Mouse (Mus musculus) spleen, adult 2 months (tissue): ENCODE measurements at regions not wholly inside any gene's neighbourhood (a gene's known extent, or its start where the extent isn't known, plus 50 kb on each side); places are given as distances from the start of the nearest gene placed in this dataset.

Experiments
- DNase-seq, 2 experiments: peaks; one replicate each; pipeline versions ENCODE4 v3.0.0 to v3.0.0-alpha.2; 2012 to 2021; ENCODE audit warnings: low spot score in 2 of 2, low read depth in 1 of 2
- H3K27ac ChIP-seq: fragments of 200-500 bp; 2 replicates; pipeline ENCODE4 v1.5.1; 2012; ENCODE audit warnings: low read length, inconsistent platforms; ENCODE audit not compliant: insufficient read depth
- H3K27me3 ChIP-seq: fragments of 200-500 bp; 2 replicates; pipeline ENCODE4 v1.6.1; 2012; ENCODE audit warnings: mild to moderate bottlenecking, moderate library complexity, low read length, inconsistent platforms; ENCODE audit not compliant: control insufficient read depth, insufficient read depth
- H3K36me3 ChIP-seq: fragments of 200-500 bp; 2 replicates; pipeline ENCODE4 v1.6.1; 2012; ENCODE audit warnings: mild to moderate bottlenecking, low read length, inconsistent platforms; ENCODE audit not compliant: control insufficient read depth, insufficient read depth
- H3K4me1 ChIP-seq: fragments of 200-500 bp; 2 replicates; pipeline ENCODE4 v1.6.1; 2011; ENCODE audit warnings: inconsistent platforms; ENCODE audit not compliant: control insufficient read depth, insufficient read depth, insufficient read length
- H3K4me3 ChIP-seq: fragments of 200-500 bp; 2 replicates; pipeline ENCODE4 v1.5.1; 2011; ENCODE audit warnings: mild to moderate bottlenecking, inconsistent platforms; ENCODE audit not compliant: insufficient read depth, insufficient read length; ENCODE audit errors: extremely low read depth
- CTCF ChIP-seq: fragments of 200-500 bp; IDR thresholded peaks from 2 replicates; pipeline ENCODE4 v1.5.1; 2011; ENCODE audit warnings: mild to moderate bottlenecking, inconsistent platforms; ENCODE audit not compliant: insufficient read depth, insufficient read length, insufficient replicate concordance; ENCODE audit errors: extremely low read depth
- POLR2A ChIP-seq: fragments of 200-500 bp; IDR thresholded peaks from 2 replicates; pipeline ENCODE4 v1.6.1; 2011; ENCODE audit warnings: low read depth, low read length, inconsistent platforms
- WGBS: fragments of 180-500 bp; shearing (Covaris S2); methylation state at CpG from one replicate; pipeline ENCODE4 v1.1.7; 2018; 5-methylcytosine and 5-hydroxymethylcytosine counted together

DNA sequence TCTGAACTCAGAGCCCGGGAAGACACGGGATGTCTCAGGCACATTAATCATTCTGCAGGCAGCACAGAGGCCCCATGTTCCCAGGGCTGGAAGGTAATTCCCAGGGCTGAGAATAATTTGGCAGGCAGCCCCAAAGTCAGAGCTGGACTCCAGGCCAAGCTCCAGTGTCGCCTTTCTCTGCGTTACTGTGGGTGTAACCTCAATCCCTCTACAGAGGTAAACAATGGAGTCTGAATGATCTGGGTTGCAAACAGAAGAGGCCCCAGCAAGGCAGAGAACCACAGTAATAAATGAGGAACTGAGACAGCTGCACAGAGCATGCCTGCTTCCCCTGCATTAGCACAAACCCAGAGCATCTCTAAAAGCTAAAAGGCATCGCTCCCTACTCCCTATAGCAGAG lies 184.8 kb downstream of the H2al1j start:
- WGBS: 43% methylated on average over 5 of the region's 5 CpGs
- no peak for DNase-seq

DNA sequence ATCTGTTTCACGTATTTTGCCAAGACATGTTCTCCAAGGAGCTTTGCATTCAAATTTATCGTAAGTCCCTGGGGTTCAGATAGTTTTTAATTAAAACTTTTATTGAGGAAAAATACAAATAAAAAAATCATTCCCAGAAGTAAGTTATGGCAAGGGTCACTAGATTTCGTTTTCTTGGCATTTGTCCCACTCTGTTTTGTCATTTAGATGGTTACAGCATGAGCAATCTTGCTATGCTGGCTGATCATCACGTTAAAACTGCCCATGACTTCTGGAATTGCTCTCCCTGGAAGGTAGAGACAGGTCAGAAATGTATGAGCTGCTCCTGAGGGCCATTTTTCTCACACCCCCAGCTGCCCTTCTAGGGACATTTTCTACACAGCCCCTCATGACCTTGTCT lies 185.3 kb downstream of the H2al1j start:
- Histone ChIP-seq H3K27me3 (no peaks in the 10 kb centered on the region), H3K36me3 (no peaks in the 10 kb centered on the region), H3K4me3 (no peak overlapping the region), H3K4me1 (no peaks in the 10 kb centered on the region), H3K27ac (no peak overlapping the region)
- DNase-seq: no peak
- no peak for TF ChIP-seq POLR2A
- TF ChIP-seq CTCF: no peak
- 60% methylated on average over 4 of the region's 4 CpGs for WGBS

More for the DNA sequence above, 184.8 kb downstream of the H2al1j start:
- TF ChIP-seq POLR2A (no peak), CTCF (no peak)
- Histone ChIP-seq H3K4me3 (no peak overlapping the region), H3K27me3 (no peaks in the 10 kb centered on the region), H3K4me1 (no peaks in the 10 kb centered on the region), H3K27ac (no peak overlapping the region), H3K36me3 (no peaks in the 10 kb centered on the region)

DNA sequence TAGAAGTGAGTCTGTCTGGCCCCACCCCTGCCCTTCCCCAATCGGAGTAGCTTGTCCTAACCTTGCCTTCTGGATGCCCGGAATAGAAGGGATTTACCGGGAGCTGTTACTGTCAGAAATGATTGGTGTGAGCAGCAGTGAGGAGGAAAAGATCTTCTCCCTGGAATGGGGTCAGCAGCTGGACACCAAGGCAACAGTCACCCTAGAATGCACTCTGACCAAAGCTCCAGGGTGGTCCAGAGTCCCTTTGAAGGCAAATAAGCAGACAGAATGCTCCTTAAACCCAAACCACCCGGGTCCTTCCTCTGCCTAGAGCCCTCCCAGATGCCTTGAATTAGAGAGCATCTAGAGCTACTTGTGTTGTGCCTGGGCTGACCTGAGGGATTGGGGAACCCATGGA lies 196.2 kb downstream of the H2al1j start:
- no peaks in the 10 kb centered on the region for H3K4me1 ChIP-seq
- no peak overlapping the region for H3K27ac ChIP-seq
- no peak overlapping the region for H3K4me3 ChIP-seq
- H3K27me3 ChIP-seq: no peaks in the 10 kb centered on the region
- H3K36me3 ChIP-seq: no peaks in the 10 kb centered on the region
- 78% methylated on average over 4 of the region's 4 CpGs for WGBS
- DNase-seq: no peak
- TF ChIP-seq CTCF (no peak), POLR2A (no peak)

DNA sequence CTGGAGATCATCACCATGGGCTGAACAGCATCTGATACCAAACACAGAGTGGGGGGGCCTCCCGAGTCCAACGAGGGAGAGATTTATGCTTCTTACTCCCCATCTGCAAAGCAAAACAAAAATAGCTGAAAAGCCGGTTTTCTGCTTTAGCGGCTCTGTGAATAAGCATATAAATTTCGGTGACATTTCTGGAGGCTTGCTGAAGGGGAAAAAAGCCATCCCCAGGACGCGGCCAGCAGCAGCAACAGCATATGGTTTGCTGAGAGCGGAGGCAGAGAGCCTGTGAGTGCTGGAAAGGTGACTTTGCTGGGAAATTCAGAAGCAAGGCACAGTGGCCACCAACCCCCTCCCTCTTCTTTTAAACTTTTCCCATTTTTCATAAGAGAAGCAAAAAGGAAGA lies 197.7 kb downstream of the H2al1j start:
- Histone ChIP-seq H3K36me3 (no peaks in the 10 kb centered on the region), H3K4me3 (no peak overlapping the region), H3K4me1 (no peaks in the 10 kb centered on the region), H3K27ac (no peak overlapping the region), H3K27me3 (no peaks in the 10 kb centered on the region)
- TF ChIP-seq POLR2A (no peak), CTCF (no peak)
- 55% methylated on average over 8 of the region's 8 CpGs for WGBS
- DNase-seq: no peak

DNA sequence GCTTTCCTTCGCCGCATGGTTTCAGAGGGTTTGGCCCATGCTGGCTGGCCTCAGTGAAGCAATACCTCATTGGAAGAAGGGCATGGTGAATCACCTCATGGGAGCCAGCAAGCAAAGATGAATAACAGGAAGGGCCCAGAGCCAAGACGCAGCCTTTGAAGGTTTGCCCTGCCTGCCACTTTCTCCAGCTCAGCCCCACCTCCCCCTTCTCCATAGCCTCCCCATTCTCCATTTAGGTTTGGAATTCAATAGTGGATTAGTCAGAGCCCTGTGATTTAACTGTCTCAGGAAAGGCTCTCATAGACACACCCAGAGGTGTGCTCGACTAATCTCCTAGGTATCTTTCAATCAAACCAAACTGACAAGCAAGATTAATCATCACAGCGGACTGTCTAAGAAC lies 201.0 kb downstream of the H2al1j start:
- TF ChIP-seq POLR2A (no peak), CTCF (no peak)
- H3K4me1 ChIP-seq: no peaks in the 10 kb centered on the region
- no peaks in the 10 kb centered on the region for H3K27me3 ChIP-seq
- no peak for DNase-seq
- no peak overlapping the region for H3K4me3 ChIP-seq
- no peaks in the 10 kb centered on the region for H3K36me3 ChIP-seq
- H3K27ac ChIP-seq: no peak overlapping the region
- WGBS: 83% methylated on average over 5 of the region's 5 CpGs

DNA sequence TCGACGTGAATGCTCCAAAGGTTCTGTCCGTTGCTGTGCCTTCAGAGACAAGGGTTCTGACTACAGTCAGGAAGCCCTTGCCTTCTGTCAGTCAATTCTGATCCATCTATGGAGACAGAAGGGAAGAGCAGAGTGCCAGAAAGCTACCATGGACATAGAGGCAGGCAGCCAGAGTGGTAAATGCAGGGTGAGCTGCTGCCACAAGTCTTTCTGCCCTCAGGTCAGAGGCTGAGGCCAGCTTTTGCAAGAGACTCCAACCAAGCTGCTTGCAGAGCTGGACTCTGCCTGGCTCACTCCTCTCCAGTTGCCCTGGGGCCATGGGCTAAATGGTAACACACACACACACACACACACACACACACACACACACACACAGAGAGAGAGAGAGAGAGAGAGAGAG lies 201.6 kb downstream of the H2al1j start:
- Histone ChIP-seq H3K4me3 (no peak overlapping the region), H3K27me3 (no peaks in the 10 kb centered on the region), H3K36me3 (no peaks in the 10 kb centered on the region), H3K4me1 (no peaks in the 10 kb centered on the region), H3K27ac (no peak overlapping the region)
- 85% methylated on average over 3 of the region's 3 CpGs for WGBS
- TF ChIP-seq POLR2A: no peak
- no peak for TF ChIP-seq CTCF
- no peak for DNase-seq

DNA sequence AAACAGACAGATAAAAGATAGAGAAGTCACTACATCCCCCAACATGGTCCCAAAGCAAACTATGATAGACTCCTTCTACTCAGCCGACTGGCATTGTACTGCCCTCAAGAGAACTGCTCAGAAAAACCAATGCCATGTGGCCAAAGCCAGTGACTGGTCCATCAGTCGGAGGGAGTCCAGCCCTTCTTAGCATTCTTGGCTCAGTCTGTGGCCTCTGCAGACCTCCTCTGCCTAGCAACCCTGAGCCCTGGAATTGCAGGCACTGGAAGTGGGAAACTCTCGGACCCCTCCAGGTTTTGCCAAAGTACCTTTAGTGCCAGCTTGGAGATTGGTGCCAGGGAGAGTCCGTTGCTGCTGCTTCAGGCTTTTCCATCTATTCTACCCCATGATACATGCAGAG lies 205.2 kb downstream of the H2al1j start:
- no peak for DNase-seq
- 82% methylated on average over 4 of the region's 4 CpGs for WGBS
- Histone ChIP-seq H3K27ac (no peak overlapping the region), H3K36me3 (no peaks in the 10 kb centered on the region), H3K27me3 (no peaks in the 10 kb centered on the region), H3K4me3 (no peak overlapping the region), H3K4me1 (no peaks in the 10 kb centered on the region)
- TF ChIP-seq CTCF: no peak
- no peak for TF ChIP-seq POLR2A
